Mouse (Mus musculus) stomach, embryonic 16.5 days (tissue): ENCODE results near the gene Acly. TPM values are rescaled to one million over a fixed set of nuclear protein-coding genes. Genes with fewer than 3 reads are reported as not detected.

Experiments used
- ATAC-seq: fragments of 200-750 bp; cut with Nextera tagmentation; 2 replicates; pipeline ENCODE4 v1.8.0; 2017; ENCODE audit warnings: moderate number of reproducible peaks, moderate TSS enrichment; ENCODE audit not compliant: insufficient read depth, low FRiP score
- H3K27ac ChIP-seq: fragments of 300-500 bp; sonication (generic); 2 replicates; pipeline ENCODE4 v1.5.1; 2014; ENCODE audit warnings: low read length
- H3K27me3 ChIP-seq: fragments of 300-500 bp; sonication (generic); 2 replicates; pipeline ENCODE4 v1.6.1; 2014; ENCODE audit warnings: low read length, control low read depth, mixed read lengths; ENCODE audit not compliant: control insufficient read depth, insufficient read depth
- H3K36me3 ChIP-seq: fragments of 300-500 bp; sonication (generic); 2 replicates; pipeline ENCODE4 v1.6.1; 2014; ENCODE audit warnings: low read length; ENCODE audit not compliant: control insufficient read depth, insufficient read depth
- H3K4me1 ChIP-seq: fragments of 300-500 bp; sonication (generic); 2 replicates; pipeline ENCODE4 v1.6.1; 2014; ENCODE audit warnings: low read length, control low read depth, mixed read lengths; ENCODE audit not compliant: control insufficient read depth, insufficient read depth
- H3K4me2 ChIP-seq: fragments of 300-500 bp; sonication (generic); 2 replicates; pipeline ENCODE4 v1.6.1; 2014; ENCODE audit warnings: low read depth, low read length, mixed read lengths
- H3K4me3 ChIP-seq: fragments of 300-500 bp; sonication (generic); replicated peaks from 2 replicates; pipeline ENCODE4 v1.5.1; 2014; ENCODE audit warnings: mild to moderate bottlenecking, low read length
- H3K9ac ChIP-seq: fragments of 300-500 bp; sonication (generic); 2 replicates; pipeline ENCODE4 v1.6.1; 2014; ENCODE audit warnings: low read length
- H3K9me3 ChIP-seq: fragments of 300-500 bp; sonication (generic); replicated peaks from 2 replicates; pipeline ENCODE4 v1.6.1; 2016; ENCODE audit warnings: low read length, control low read depth; ENCODE audit not compliant: control insufficient read depth
- WGBS: fragments of 180-500 bp; shearing (Covaris S2); extraction: QIAGEN DNeasy Blood & Tissue Kit; methylation state at CpG from one replicate; pipeline ENCODE4 v1.1.7; 2014; 5-methylcytosine and 5-hydroxymethylcytosine counted together
- polyA plus RNA-seq: library from polyadenylated mRNA; unstranded; fragments of >200 nt; fragmentation: Nextera tagmentation; extraction: Ambion mirVana; gene quantifications from 2 replicates; pipeline ENCODE4 v1.2.1, GENCODE M21; 2015

The Acly gene
- 178 and 192 TPM in 2 replicates for polyA plus RNA-seq

- peak within 1 kb of the TSS; percentile 86 for H3K4me3 ChIP-seq
- peak within 1 kb of the TSS; percentile 84 for H3K9ac ChIP-seq
- H3K36me3 ChIP-seq = 0 out of 2 replicates have a peak, but pooled peaks cover 6% of the 10 kb centered on the region
- H3K4me2 ChIP-seq = peak within 1 kb of the TSS; percentile 86
- H3K9me3 ChIP-seq = no peaks in the 10 kb centered on the region
- peak within 1 kb of the TSS; percentile 94 for H3K27ac ChIP-seq
- peaks cover 30% of the 10 kb centered on the region for H3K4me1 ChIP-seq
- no peaks in the 10 kb centered on the region for H3K27me3 ChIP-seq
- ATAC-seq = peak; percentile 99
- under 1% methylated on average over 54 of the region's 54 CpGs for WGBS
These were observed at the start of gene Acly for GRCm38 (mm10) chr11:100527458-100528374. Gene Acly, minus strand, starts transcription at chr11:100528000.

GRCm38 (mm10) chr11:100576256-100576655 is 48.5 kb upstream of the Acly start:
- ATAC-seq = no peak
- Histone ChIP-seq H3K4me2 (peak overlapping the region; percentile 14; the same call in 1 of the 2 replicates), H3K36me3 (peaks cover 14% of the 10 kb centered on the region; the same call in 1 of the 2 replicates), H3K9ac (no peak overlapping the region), H3K4me1 (peaks cover 4% of the 10 kb centered on the region; the same call in 1 of the 2 replicates), H3K27me3 (no peaks in the 10 kb centered on the region), H3K4me3 (no peak overlapping the region), H3K9me3 (no peaks in the 10 kb centered on the region), H3K27ac (no peak overlapping the region)
- WGBS = 66% methylated on average over 21 of the region's 21 CpGs

GRCm38 (mm10) chr11:100575484-100575855 is 47.7 kb upstream of the Acly start:
- peak overlapping the region; percentile 59 for H3K4me2 ChIP-seq
- H3K27me3 ChIP-seq = no peaks in the 10 kb centered on the region
- peaks cover 12% of the 10 kb centered on the region for H3K4me1 ChIP-seq
- WGBS = 36% methylated on average over 2 of the region's 2 CpGs
- peaks cover 10% of the 10 kb centered on the region; the same call in 1 of the 2 replicates for H3K36me3 ChIP-seq
- peak overlapping the region; percentile 83 for H3K9ac ChIP-seq
- H3K27ac ChIP-seq = peak overlapping the region; percentile 68
- peak; percentile 37 for ATAC-seq
- H3K4me3 ChIP-seq = peak overlapping the region; percentile 67
- no peaks in the 10 kb centered on the region for H3K9me3 ChIP-seq

GRCm38 (mm10) chr11:100574708-100575483 is 47.1 kb upstream of the Acly start, which contains the start of gene Cnp:
Gene Cnp, plus strand, starts transcription at chr11:100574904.
- H3K9ac ChIP-seq = peak within 1 kb of the TSS; percentile 83
- 0 out of 2 replicates have a peak, but pooled peaks cover 6% of the 10 kb centered on the region for H3K36me3 ChIP-seq
- no peaks in the 10 kb centered on the region for H3K27me3 ChIP-seq
- no peaks in the 10 kb centered on the region for H3K9me3 ChIP-seq
- WGBS = under 1% methylated on average over 47 of the region's 47 CpGs
- H3K4me2 ChIP-seq = peak within 1 kb of the TSS; percentile 59
- peak within 1 kb of the TSS; percentile 68 for H3K27ac ChIP-seq
- peak within 1 kb of the TSS; percentile 67 for H3K4me3 ChIP-seq
- H3K4me1 ChIP-seq = peaks cover 12% of the 10 kb centered on the region
- peak; percentile 87 for ATAC-seq

GRCm38 (mm10) chr11:100574188-100574587 is 46.4 kb upstream of the Acly start:
- H3K4me1 ChIP-seq = peaks cover 12% of the 10 kb centered on the region
- H3K4me3 ChIP-seq = peak overlapping the region; percentile 67
- peak overlapping the region; percentile 83; the same call in 1 of the 2 replicates for H3K9ac ChIP-seq
- peak overlapping the region; percentile 68; the same call in 1 of the 2 replicates for H3K27ac ChIP-seq
- ATAC-seq = no peak
- 77% methylated on average over 3 of the region's 3 CpGs for WGBS
- peak overlapping the region; percentile 59; the same call in 1 of the 2 replicates for H3K4me2 ChIP-seq
- 0 out of 2 replicates have a peak, but pooled peaks cover 6% of the 10 kb centered on the region for H3K36me3 ChIP-seq
- H3K27me3 ChIP-seq = no peaks in the 10 kb centered on the region
- no peaks in the 10 kb centered on the region for H3K9me3 ChIP-seq

- Histone ChIP-seq H3K36me3 (no peaks in the 10 kb centered on the region), H3K9ac (peak overlapping the region; percentile 54), H3K9me3 (no peaks in the 10 kb centered on the region), H3K27ac (no peak overlapping the region), H3K4me1 (peaks cover 12% of the 10 kb centered on the region), H3K4me3 (peak overlapping the region; percentile 10; the same call in 1 of the 2 replicates), H3K27me3 (no peaks in the 10 kb centered on the region), H3K4me2 (peak overlapping the region; percentile 44)
- 8% methylated on average over 16 of the region's 16 CpGs for WGBS
- ATAC-seq = no peak
These were observed 43.4 kb upstream of the Acly start for GRCm38 (mm10) chr11:100571202-100571567.

- Histone ChIP-seq H3K4me1 (peaks cover 12% of the 10 kb centered on the region), H3K4me3 (peak overlapping the region; percentile 13; the same call in 1 of the 2 replicates), H3K9ac (peak overlapping the region; percentile 54), H3K27ac (no peak overlapping the region), H3K9me3 (no peaks in the 10 kb centered on the region), H3K4me2 (peak overlapping the region; percentile 44), H3K36me3 (no peaks in the 10 kb centered on the region), H3K27me3 (no peaks in the 10 kb centered on the region)
- ATAC-seq = no peak
- whole genome bisulfite sequencing = 11% methylated on average over 8 of the region's 8 CpGs
These were observed 42.8 kb upstream of the Acly start for GRCm38 (mm10) chr11:100570430-100571201.

- no peak for ATAC-seq
- Histone ChIP-seq H3K27me3 (no peaks in the 10 kb centered on the region), H3K27ac (no peak overlapping the region), H3K36me3 (no peaks in the 10 kb centered on the region), H3K4me2 (no peak overlapping the region), H3K9me3 (no peaks in the 10 kb centered on the region), H3K4me1 (peaks cover 9% of the 10 kb centered on the region), H3K4me3 (no peak overlapping the region), H3K9ac (no peak overlapping the region)
- WGBS = 59% methylated on average over 9 of the region's 9 CpGs
These were observed 42.0 kb upstream of the Acly start for GRCm38 (mm10) chr11:100569789-100570188.
